Mouse (Mus musculus): ENCODE measurements around the gene Zdhhc18. TPM values are rescaled to one million over a fixed set of nuclear protein-coding genes. Genes with fewer than 3 reads are reported as not detected.
"Not testable (repeated sequence)": the region's sequence is repeated elsewhere in the genome, so short reads cannot be mapped to it uniquely, and the experiment has no call there.

Gene Zdhhc18
- polyA plus RNA-seq, 1 experiment from 2014 or later, result 1.9 TPM

DNA sequence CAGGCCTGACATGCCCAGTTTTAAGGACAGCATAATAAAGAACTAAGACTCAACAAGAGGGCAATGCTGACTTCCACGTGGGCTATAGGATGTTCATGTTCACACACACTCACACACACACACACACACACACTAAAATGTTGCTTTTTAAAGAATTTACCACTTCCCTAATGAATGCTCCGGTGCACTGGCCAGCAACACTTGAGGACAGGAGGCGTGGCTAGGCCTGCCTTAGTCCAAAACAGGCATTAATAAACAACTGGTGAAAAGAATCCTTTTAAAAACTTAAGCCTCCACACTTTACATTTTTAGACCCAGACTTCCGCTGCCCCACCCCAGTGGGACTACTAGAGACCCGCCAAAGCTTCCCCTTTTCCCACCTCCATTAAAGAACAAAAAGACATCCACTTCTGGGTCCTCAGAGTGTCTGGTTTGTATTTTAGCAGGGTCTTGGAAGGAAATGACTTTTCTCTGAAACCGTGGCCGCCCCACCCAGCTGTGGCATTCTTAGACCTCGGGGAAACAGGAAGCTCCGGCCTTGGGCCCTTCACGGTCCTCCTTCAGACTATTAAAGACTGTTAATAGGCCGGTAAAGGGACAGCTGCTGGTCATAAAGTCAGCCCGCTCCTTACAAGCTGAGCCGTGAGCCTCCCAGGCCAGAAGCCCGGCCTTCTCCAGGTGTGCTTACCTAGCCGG lies 9.7 kb upstream of the Zdhhc18 start:
- H3K27me3 ChIP-seq (replicated peaks; ENCODE audit: control insufficient read depth, insufficient read depth, low read length), result no peaks in the 10 kb centered on the region
- H3K4me1 ChIP-seq (replicated peaks; ENCODE audit: control insufficient read depth, insufficient read depth, low read length), result peaks cover 37% of the 10 kb centered on the region
- peaks cover 13% of the 10 kb centered on the region for H3K36me3 ChIP-seq (ENCODE audit: control insufficient read depth, insufficient read depth, low read length)
- H3K9me3 ChIP-seq (ENCODE audit: control insufficient read depth, low read length), result no peaks in the 10 kb centered on the region
- peak; percentile 41; the same call in 1 of the 2 replicates for ATAC-seq (replicated peaks; ENCODE audit: low FRiP score, low TSS enrichment, low read depth)
- peak overlapping the region; percentile 97 for H3K27ac ChIP-seq (ENCODE audit: low read depth)
- H3K4me3 ChIP-seq (ENCODE audit: low read depth, low read length), result peak overlapping the region; percentile 32
- peak; percentile 73 for DNase-seq (ENCODE audit: low spot score)
- peak overlapping the region; percentile 57 for H3K4me2 ChIP-seq (ENCODE audit: low read length)
- H3K9ac ChIP-seq (ENCODE audit: low read length), result peak overlapping the region; percentile 35
- WGBS, result 10% methylated on average over 15 of the region's 15 CpGs

GRCm38 (mm10) chr4:133658729-133659128 lies 8.8 kb upstream of the Zdhhc18 start:
- DNase-seq (ENCODE audit: low spot score), result no peak
- Histone ChIP-seq H3K4me1 (replicated peaks; ENCODE audit: control insufficient read depth, insufficient read depth, low read length) (peaks cover 37% of the 10 kb centered on the region), H3K4me2 (ENCODE audit: low read length) (peak overlapping the region; percentile 57; the same call in 1 of the 2 replicates), H3K36me3 (ENCODE audit: control insufficient read depth, insufficient read depth, low read length) (peaks cover 8% of the 10 kb centered on the region), H3K27me3 (replicated peaks; ENCODE audit: control insufficient read depth, insufficient read depth, low read length) (no peaks in the 10 kb centered on the region), H3K27ac (ENCODE audit: low read depth) (peak overlapping the region; percentile 97), H3K9ac (ENCODE audit: low read length) (no peak overlapping the region), H3K4me3 (ENCODE audit: low read depth, low read length) (no peak overlapping the region), H3K9me3 (ENCODE audit: control insufficient read depth, low read length) (no peaks in the 10 kb centered on the region)
- no peak for ATAC-seq (replicated peaks; ENCODE audit: low FRiP score, low TSS enrichment, low read depth)
- 49% methylated on average over 2 of the region's 2 CpGs for WGBS

DNA sequence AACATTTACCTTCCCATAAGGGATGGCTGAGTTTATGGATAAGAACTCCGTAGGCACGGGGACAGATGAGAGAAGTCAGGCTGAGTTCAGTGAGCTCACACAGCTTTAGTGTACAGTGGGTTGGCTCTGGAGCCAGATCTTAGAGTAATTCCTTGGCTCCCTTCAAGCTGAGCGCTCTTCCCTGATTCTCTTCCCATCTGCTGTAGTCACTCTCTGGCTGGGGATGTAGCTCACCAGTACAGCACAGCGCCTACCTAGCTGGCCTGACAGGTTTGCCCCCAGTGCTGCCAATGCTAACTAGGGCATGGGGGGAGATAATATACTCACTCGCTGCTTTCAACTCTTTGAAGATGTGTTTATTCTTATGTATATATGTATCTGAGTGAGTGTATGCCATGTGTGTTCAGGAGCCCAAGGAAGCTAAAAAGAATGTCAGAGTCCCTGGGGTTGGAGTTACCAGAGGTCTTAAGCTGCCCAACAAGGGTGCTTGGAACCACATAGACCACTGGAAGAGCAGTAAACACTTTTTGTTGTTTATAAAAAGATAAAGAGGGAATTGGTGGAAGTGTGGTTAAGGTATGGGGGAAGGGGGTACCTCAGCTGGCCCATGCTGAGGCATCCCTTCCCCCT lies 8.0 kb upstream of the Zdhhc18 start:
- Histone ChIP-seq H3K27ac (ENCODE audit: low read depth) (no peak overlapping the region), H3K36me3 (ENCODE audit: control insufficient read depth, insufficient read depth, low read length) (peaks cover 8% of the 10 kb centered on the region), H3K9me3 (ENCODE audit: control insufficient read depth, low read length) (no peaks in the 10 kb centered on the region), H3K4me2 (ENCODE audit: low read length) (no peak overlapping the region), H3K27me3 (replicated peaks; ENCODE audit: control insufficient read depth, insufficient read depth, low read length) (no peaks in the 10 kb centered on the region), H3K4me1 (replicated peaks; ENCODE audit: control insufficient read depth, insufficient read depth, low read length) (peaks cover 37% of the 10 kb centered on the region), H3K4me3 (ENCODE audit: low read depth, low read length) (no peak overlapping the region), H3K9ac (ENCODE audit: low read length) (no peak overlapping the region)
- 60% methylated on average over 5 of the region's 5 CpGs for whole genome bisulfite sequencing
- ATAC-seq (replicated peaks; ENCODE audit: low FRiP score, low TSS enrichment, low read depth) (no peak), DNase-seq (ENCODE audit: low spot score) (no peak)

DNA sequence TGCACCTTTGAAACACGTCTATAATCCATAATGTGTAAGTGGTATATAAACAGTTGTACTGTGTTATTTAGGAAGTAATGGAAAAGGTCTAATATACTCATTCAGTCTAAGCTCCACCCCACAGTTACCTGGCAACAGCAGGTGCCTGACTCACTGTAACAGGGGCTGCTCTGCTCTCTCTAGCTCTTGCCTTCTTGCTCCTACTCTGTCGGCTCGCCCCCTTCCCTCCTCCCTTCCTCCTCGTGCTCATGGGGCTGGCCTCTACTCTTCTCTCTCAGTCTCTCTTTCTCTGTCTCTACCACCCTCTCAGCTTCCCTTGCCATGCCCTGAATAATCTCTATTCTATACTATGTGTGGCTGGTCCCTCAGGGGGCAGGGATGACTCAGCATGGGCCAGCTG lies 7.0 kb upstream of the Zdhhc18 start:
- ATAC-seq (replicated peaks; ENCODE audit: low FRiP score, low TSS enrichment, low read depth) (no peak), DNase-seq (ENCODE audit: low spot score) (no peak)
- Histone ChIP-seq H3K9me3 (ENCODE audit: control insufficient read depth, low read length) (no peaks in the 10 kb centered on the region), H3K4me2 (ENCODE audit: low read length) (no peak overlapping the region), H3K4me1 (replicated peaks; ENCODE audit: control insufficient read depth, insufficient read depth, low read length) (peaks cover 37% of the 10 kb centered on the region), H3K27ac (ENCODE audit: low read depth) (no peak overlapping the region), H3K27me3 (replicated peaks; ENCODE audit: control insufficient read depth, insufficient read depth, low read length) (no peaks in the 10 kb centered on the region), H3K9ac (ENCODE audit: low read length) (no peak overlapping the region), H3K4me3 (ENCODE audit: low read depth, low read length) (no peak overlapping the region), H3K36me3 (ENCODE audit: control insufficient read depth, insufficient read depth, low read length) (peaks cover 5% of the 10 kb centered on the region; the same call in 1 of the 2 replicates)
- WGBS, result 19% methylated on average over 4 of the region's 4 CpGs

DNA sequence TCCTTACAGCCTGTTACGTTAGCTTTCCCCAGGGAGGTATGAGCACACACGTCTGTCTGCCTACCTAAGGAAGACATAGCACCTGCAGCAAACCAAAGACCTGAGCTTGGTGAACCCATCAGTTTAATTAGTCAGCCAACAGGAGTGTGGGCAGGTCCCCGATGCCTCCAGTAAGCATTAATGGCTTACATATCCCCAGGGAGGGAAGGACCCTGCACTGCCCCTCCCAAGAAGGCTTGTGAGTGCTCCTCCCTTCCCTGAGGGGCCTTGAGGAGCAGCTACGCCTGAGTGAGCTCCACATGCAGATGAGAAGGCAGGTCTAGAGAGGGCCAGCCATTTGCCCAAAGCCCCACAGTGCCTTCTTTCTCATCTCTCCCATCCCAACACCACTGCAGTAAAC lies 6.3 kb upstream of the Zdhhc18 start:
- Histone ChIP-seq H3K9me3 (ENCODE audit: control insufficient read depth, low read length) (no peaks in the 10 kb centered on the region), H3K27me3 (replicated peaks; ENCODE audit: control insufficient read depth, insufficient read depth, low read length) (no peaks in the 10 kb centered on the region), H3K27ac (ENCODE audit: low read depth) (no peak overlapping the region), H3K4me1 (replicated peaks; ENCODE audit: control insufficient read depth, insufficient read depth, low read length) (peaks cover 35% of the 10 kb centered on the region), H3K4me2 (ENCODE audit: low read length) (no peak overlapping the region), H3K9ac (ENCODE audit: low read length) (no peak overlapping the region), H3K4me3 (ENCODE audit: low read depth, low read length) (no peak overlapping the region), H3K36me3 (ENCODE audit: control insufficient read depth, insufficient read depth, low read length) (no peaks in the 10 kb centered on the region)
- DNase-seq (ENCODE audit: low spot score) (no peak), ATAC-seq (replicated peaks; ENCODE audit: low FRiP score, low TSS enrichment, low read depth) (no peak)
- WGBS, result 51% methylated on average over 4 of the region's 4 CpGs

- ATAC-seq (replicated peaks; ENCODE audit: low FRiP score, low TSS enrichment, low read depth); DNase-seq (ENCODE audit: low spot score); H3K4me2 ChIP-seq (ENCODE audit: low read length); H3K36me3 ChIP-seq (ENCODE audit: control insufficient read depth, insufficient read depth, low read length); H3K9me3 ChIP-seq (ENCODE audit: control insufficient read depth, low read length); H3K27ac ChIP-seq (ENCODE audit: low read depth); H3K4me3 ChIP-seq (ENCODE audit: low read depth, low read length); H3K27me3 ChIP-seq (replicated peaks; ENCODE audit: control insufficient read depth, insufficient read depth, low read length); H3K9ac ChIP-seq (ENCODE audit: low read length): not testable (repeated sequence)
- peaks cover 14% of the 10 kb centered on the region for H3K4me1 ChIP-seq (replicated peaks; ENCODE audit: control insufficient read depth, insufficient read depth, low read length)
- WGBS, result 98% methylated on average over 5 of the region's 5 CpGs
Observed at GRCm38 (mm10) chr4:133654070-133654469, 4.1 kb upstream of the Zdhhc18 start.

- DNase-seq (ENCODE audit: low spot score) (no peak), ATAC-seq (replicated peaks; ENCODE audit: low FRiP score, low TSS enrichment, low read depth) (no peak)
- Histone ChIP-seq H3K4me1 (replicated peaks; ENCODE audit: control insufficient read depth, insufficient read depth, low read length) (peaks cover 3% of the 10 kb centered on the region; the same call in 1 of the 2 replicates), H3K4me3 (ENCODE audit: low read depth, low read length) (no peak overlapping the region), H3K27me3 (replicated peaks; ENCODE audit: control insufficient read depth, insufficient read depth, low read length) (no peaks in the 10 kb centered on the region), H3K36me3 (ENCODE audit: control insufficient read depth, insufficient read depth, low read length) (no peaks in the 10 kb centered on the region), H3K9ac (ENCODE audit: low read length) (no peak overlapping the region), H3K27ac (ENCODE audit: low read depth) (no peak overlapping the region), H3K9me3 (ENCODE audit: control insufficient read depth, low read length) (no peaks in the 10 kb centered on the region), H3K4me2 (ENCODE audit: low read length) (no peak overlapping the region)
- WGBS, result 82% methylated on average over 10 of the region's 10 CpGs
Observed at GRCm38 (mm10) chr4:133652746-133653145, 2.8 kb upstream of the Zdhhc18 start.

- ATAC-seq (replicated peaks; ENCODE audit: low FRiP score, low TSS enrichment, low read depth), result no peak
- DNase-seq (ENCODE audit: low spot score), result no peak
- Histone ChIP-seq H3K4me3 (ENCODE audit: low read depth, low read length) (no peak overlapping the region), H3K9ac (ENCODE audit: low read length) (no peak overlapping the region), H3K27ac (ENCODE audit: low read depth) (no peak overlapping the region), H3K4me1 (replicated peaks; ENCODE audit: control insufficient read depth, insufficient read depth, low read length) (peaks cover under 1% of the 10 kb centered on the region; the same call in 1 of the 2 replicates), H3K36me3 (ENCODE audit: control insufficient read depth, insufficient read depth, low read length) (no peaks in the 10 kb centered on the region), H3K4me2 (ENCODE audit: low read length) (no peak overlapping the region), H3K27me3 (replicated peaks; ENCODE audit: control insufficient read depth, insufficient read depth, low read length) (no peaks in the 10 kb centered on the region), H3K9me3 (ENCODE audit: control insufficient read depth, low read length) (no peaks in the 10 kb centered on the region)
- 47% methylated on average over 4 of the region's 4 CpGs for WGBS
Observed at GRCm38 (mm10) chr4:133651986-133652385, 2.0 kb upstream of the Zdhhc18 start.

DNA sequence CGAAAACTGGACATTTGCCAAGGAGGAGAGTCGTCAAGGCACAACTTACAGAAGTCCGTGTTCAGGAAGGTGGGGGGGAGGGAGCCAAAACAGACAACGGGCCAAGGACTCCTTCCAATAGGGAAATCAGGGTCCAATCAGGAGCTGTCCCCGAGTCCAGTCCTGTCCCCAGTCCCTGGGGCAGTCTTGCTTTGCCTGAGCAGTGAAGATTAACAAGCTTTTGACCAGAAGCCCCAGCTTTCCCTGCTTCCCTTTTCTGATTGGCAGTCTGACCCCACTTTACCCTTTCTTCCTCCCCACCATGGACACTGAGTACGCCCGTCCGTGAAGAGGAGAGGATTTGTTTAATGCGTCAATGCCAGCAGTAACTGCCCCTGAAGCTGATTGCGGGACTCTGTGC lies 1.5 kb upstream of the Zdhhc18 start:
- no peak overlapping the region for H3K4me3 ChIP-seq (ENCODE audit: low read depth, low read length)
- no peak overlapping the region for H3K27ac ChIP-seq (ENCODE audit: low read depth)
- H3K4me2 ChIP-seq (ENCODE audit: low read length), result no peak overlapping the region
- H3K9me3 ChIP-seq (ENCODE audit: control insufficient read depth, low read length), result no peaks in the 10 kb centered on the region
- no peaks in the 10 kb centered on the region for H3K27me3 ChIP-seq (replicated peaks; ENCODE audit: control insufficient read depth, insufficient read depth, low read length)
- WGBS, result 55% methylated on average over 10 of the region's 10 CpGs
- no peaks in the 10 kb centered on the region for H3K36me3 ChIP-seq (ENCODE audit: control insufficient read depth, insufficient read depth, low read length)
- H3K4me1 ChIP-seq (replicated peaks; ENCODE audit: control insufficient read depth, insufficient read depth, low read length), result no peaks in the 10 kb centered on the region
- ATAC-seq (replicated peaks; ENCODE audit: low FRiP score, low TSS enrichment, low read depth), result no peak
- DNase-seq (ENCODE audit: low spot score), result no peak
- H3K9ac ChIP-seq (ENCODE audit: low read length), result no peak overlapping the region
